Mouse (Mus musculus) midbrain, postnatal 0 days (tissue): ENCODE results near the gene Atp6v1a. TPM values are rescaled to one million over a fixed set of nuclear protein-coding genes. Genes with fewer than 3 reads are reported as not detected.

Experiments
- ATAC-seq: fragments of 200-750 bp; cut with Nextera tagmentation; 2 replicates; pipeline ENCODE4 v1.8.0; 2017; ENCODE audit warnings: moderate number of reproducible peaks, mild to moderate bottlenecking, moderate TSS enrichment, moderate library complexity; ENCODE audit not compliant: low FRiP score
- DNase-seq: peaks from one replicate; pipeline ENCODE4 v3.0.0-alpha.2; 2015; ENCODE audit warnings: low spot score
- H3K27ac ChIP-seq: fragments of 300-500 bp; sonication (generic); 2 replicates; pipeline ENCODE4 v1.5.1; 2014; ENCODE audit warnings: low read depth, mild to moderate bottlenecking, low read length, mixed read lengths
- H3K27me3 ChIP-seq: fragments of 300-500 bp; sonication (generic); 2 replicates; pipeline ENCODE4 v1.6.1; 2014; ENCODE audit warnings: low read length, control low read depth, mixed read lengths; ENCODE audit not compliant: insufficient read depth
- H3K36me3 ChIP-seq: fragments of 300-500 bp; sonication (generic); 2 replicates; pipeline ENCODE4 v1.6.1; 2014; ENCODE audit warnings: low read length, control low read depth, mixed read lengths; ENCODE audit not compliant: insufficient read depth
- H3K4me1 ChIP-seq: fragments of 300-500 bp; sonication (generic); 2 replicates; pipeline ENCODE4 v1.6.1; 2014; ENCODE audit warnings: mild to moderate bottlenecking, control low read depth, antibody characterized with exemption, low read length, mixed read lengths; ENCODE audit not compliant: insufficient read depth
- H3K4me2 ChIP-seq: fragments of 300-500 bp; sonication (generic); 2 replicates; pipeline ENCODE4 v1.6.1; 2014; ENCODE audit warnings: low read depth, mild to moderate bottlenecking, low read length, mixed read lengths; ENCODE audit not compliant: poor library complexity, severe bottlenecking
- H3K4me3 ChIP-seq: fragments of 300-500 bp; sonication (generic); 2 replicates; pipeline ENCODE4 v1.5.1; 2014; ENCODE audit warnings: low read depth, mild to moderate bottlenecking, low read length, moderate library complexity
- H3K9ac ChIP-seq: fragments of 300-500 bp; sonication (generic); replicated peaks from 2 replicates; pipeline ENCODE4 v1.6.1; 2014; ENCODE audit warnings: mild to moderate bottlenecking, low read length, moderate library complexity, mixed read lengths; ENCODE audit not compliant: poor library complexity, severe bottlenecking
- H3K9me3 ChIP-seq: fragments of 300-500 bp; sonication (generic); 2 replicates; pipeline ENCODE4 v1.6.1; 2016; ENCODE audit warnings: low read length, control low read depth
- CTCF ChIP-seq: IDR thresholded peaks from 2 replicates; pipeline ENCODE4 v1.5.1; 2016; ENCODE audit warnings: antibody characterized with exemption, mild to moderate bottlenecking
- WGBS: fragments of 180-500 bp; shearing (Covaris S2); extraction: QIAGEN DNeasy Blood & Tissue Kit; methylation state at CpG from one replicate; pipeline ENCODE4 v1.1.7; 2014; 5-methylcytosine and 5-hydroxymethylcytosine counted together
- polyA plus RNA-seq: library from polyadenylated mRNA; unstranded; fragments of >200 nt; fragmentation: Nextera tagmentation; extraction: Ambion mirVana; gene quantifications from 2 replicates; pipeline ENCODE4 v1.2.1, GENCODE M21; 2015
- total RNA-seq: library from RNA; depleted of rRNA; stranded (reverse); fragments of >200 nt; gene quantifications from 2 replicates; pipeline ENCODE4 v1.2.3, GENCODE M21; 2014

Gene Atp6v1a
- total and polyA plus RNA-seq, 2 experiments from 2014 or later, result 193 to 194 TPM

DNA sequence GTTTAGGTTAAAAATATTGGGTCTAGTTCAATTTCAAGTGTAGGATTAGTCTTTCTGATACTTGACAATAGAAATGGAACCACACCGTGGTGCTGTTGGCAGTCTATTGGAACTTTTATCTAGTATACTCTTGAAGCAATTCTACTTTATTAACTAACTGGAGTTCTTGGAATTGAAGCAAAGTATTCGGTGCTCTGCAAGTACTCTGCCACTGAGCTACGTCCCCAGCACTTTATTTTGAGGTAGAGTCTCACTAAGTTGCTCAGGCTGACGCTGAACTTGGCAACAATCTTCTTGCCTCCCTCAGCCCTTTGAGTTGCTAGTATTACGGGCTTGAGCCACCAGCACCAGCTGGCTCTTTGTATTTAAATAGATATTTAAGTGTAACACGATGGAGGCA lies 2.0 kb upstream of the Atp6v1a start:
- peak overlapping the region; percentile 67 for H3K4me2 ChIP-seq
- ATAC-seq (no peak), DNase-seq (peak; percentile 40)
- no peaks in the 10 kb centered on the region for H3K27me3 ChIP-seq
- H3K9me3 ChIP-seq, result no peaks in the 10 kb centered on the region
- H3K27ac ChIP-seq, result no peak overlapping the region
- no peak overlapping the region for H3K9ac ChIP-seq
- H3K4me1 ChIP-seq, result peaks cover 2% of the 10 kb centered on the region; the same call in 1 of the 2 replicates
- WGBS, result 29% methylated on average over 6 of the region's 6 CpGs
- H3K4me3 ChIP-seq, result peak overlapping the region; percentile 12; the same call in 1 of the 2 replicates
- no peak for TF ChIP-seq CTCF
- H3K36me3 ChIP-seq, result no peaks in the 10 kb centered on the region

- Histone ChIP-seq H3K4me1 (peaks cover 2% of the 10 kb centered on the region; the same call in 1 of the 2 replicates), H3K27ac (peak overlapping the region; percentile 96), H3K9ac (peak overlapping the region; percentile 90), H3K9me3 (no peaks in the 10 kb centered on the region), H3K36me3 (no peaks in the 10 kb centered on the region), H3K4me2 (peak overlapping the region; percentile 67), H3K4me3 (peak overlapping the region; percentile 98), H3K27me3 (no peaks in the 10 kb centered on the region)
- ATAC-seq (peak; percentile 41), DNase-seq (peak; percentile 89)
- TF ChIP-seq CTCF, result peak; percentile 66
- 0% methylated on average over 37 of the region's 44 CpGs for whole genome bisulfite sequencing
Observed at GRCm38 (mm10) chr16:44140186-44140787, 782 bp upstream of the Atp6v1a start.

- ATAC-seq (peak; percentile 90), DNase-seq (peak; percentile 99)
- whole genome bisulfite sequencing, result under 1% methylated on average over 25 of the region's 25 CpGs
Observed at GRCm38 (mm10) chr16:44138979-44139535, 448 bp downstream of the Atp6v1a start.

DNA sequence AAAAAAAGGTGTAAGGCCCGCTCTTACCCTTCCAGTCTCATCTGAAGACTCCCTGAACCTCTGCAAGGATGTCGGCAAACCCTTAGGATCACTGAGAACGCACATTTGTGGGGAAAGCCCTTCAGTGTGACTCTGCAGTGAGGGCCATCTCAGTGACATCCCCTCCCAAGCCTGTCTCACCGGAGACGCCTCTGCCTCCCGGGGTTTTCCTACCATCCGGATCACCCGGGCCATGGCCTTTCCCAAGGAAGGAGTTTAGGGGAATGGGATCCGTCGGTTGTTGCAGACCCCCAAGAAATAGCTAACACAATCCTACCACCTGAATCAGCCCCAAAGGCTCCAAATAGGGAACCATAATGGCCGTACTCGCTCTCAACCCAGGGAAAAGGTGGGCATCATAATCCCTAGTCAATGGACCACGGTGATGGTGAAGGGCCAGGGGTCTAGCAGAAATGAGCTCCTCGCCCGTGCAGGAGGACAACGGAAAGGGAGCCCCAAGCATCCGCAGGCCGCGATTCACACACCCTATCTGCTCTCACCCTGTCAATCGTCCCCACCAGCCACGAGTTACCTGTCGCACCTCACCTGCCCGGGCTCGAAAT lies 1.0 kb downstream of the Atp6v1a start:
- no peaks in the 10 kb centered on the region for H3K27me3 ChIP-seq
- peak overlapping the region; percentile 98 for H3K4me3 ChIP-seq
- H3K4me1 ChIP-seq, result peaks cover 2% of the 10 kb centered on the region; the same call in 1 of the 2 replicates
- H3K9ac ChIP-seq, result peak overlapping the region; percentile 90
- ATAC-seq (peak; percentile 1), DNase-seq (peak; percentile 3)
- H3K4me2 ChIP-seq, result peak overlapping the region; percentile 62
- WGBS, result 2% methylated on average over 24 of the region's 24 CpGs
- H3K9me3 ChIP-seq, result no peaks in the 10 kb centered on the region
- H3K27ac ChIP-seq, result peak overlapping the region; percentile 96
- TF ChIP-seq CTCF, result no peak
- H3K36me3 ChIP-seq, result no peaks in the 10 kb centered on the region

More at GRCm38 (mm10) chr16:44138979-44139535, 448 bp downstream of the Atp6v1a start:
- peak overlapping the region; percentile 90 for H3K9ac ChIP-seq
- H3K4me1 ChIP-seq, result peaks cover 2% of the 10 kb centered on the region; the same call in 1 of the 2 replicates
- no peaks in the 10 kb centered on the region for H3K36me3 ChIP-seq
- no peaks in the 10 kb centered on the region for H3K27me3 ChIP-seq
- H3K27ac ChIP-seq, result peak overlapping the region; percentile 96
- TF ChIP-seq CTCF, result no peak
- no peaks in the 10 kb centered on the region for H3K9me3 ChIP-seq
- H3K4me2 ChIP-seq, result peak overlapping the region; percentile 62
- H3K4me3 ChIP-seq, result peak overlapping the region; percentile 98

DNA sequence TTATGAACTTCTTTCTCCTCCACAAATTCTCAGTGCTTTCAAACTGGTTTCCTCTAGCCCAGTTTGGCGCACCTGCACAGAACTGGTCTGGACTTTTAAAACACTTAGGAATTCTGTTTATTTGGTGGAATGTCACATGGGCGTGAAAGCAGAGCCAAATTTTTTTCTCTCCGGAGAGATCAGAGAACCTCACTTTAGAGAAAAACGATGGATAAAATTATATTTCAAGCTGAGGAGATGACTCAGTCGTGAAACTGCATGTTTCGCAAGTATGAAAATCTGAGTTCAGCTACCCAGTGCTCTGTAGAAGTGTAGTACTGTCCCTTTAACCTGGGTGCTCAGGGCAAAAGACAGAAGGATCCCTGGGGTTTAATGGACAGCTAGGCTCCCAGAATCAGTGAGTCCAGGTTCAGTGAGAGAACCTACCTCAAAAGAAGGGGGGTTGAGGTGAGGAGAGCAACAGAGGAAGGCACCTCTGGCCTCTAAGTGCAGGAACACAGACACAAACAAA lies 2.9 kb downstream of the Atp6v1a start:
- Histone ChIP-seq H3K9me3 (no peaks in the 10 kb centered on the region), H3K27me3 (no peaks in the 10 kb centered on the region), H3K4me1 (peaks cover 2% of the 10 kb centered on the region; the same call in 1 of the 2 replicates), H3K36me3 (no peaks in the 10 kb centered on the region), H3K27ac (no peak overlapping the region), H3K4me2 (no peak overlapping the region), H3K4me3 (no peak overlapping the region), H3K9ac (no peak overlapping the region)
- no peak for TF ChIP-seq CTCF
- ATAC-seq (no peak), DNase-seq (no peak)
- 86% methylated on average over 6 of the region's 6 CpGs for WGBS

DNA sequence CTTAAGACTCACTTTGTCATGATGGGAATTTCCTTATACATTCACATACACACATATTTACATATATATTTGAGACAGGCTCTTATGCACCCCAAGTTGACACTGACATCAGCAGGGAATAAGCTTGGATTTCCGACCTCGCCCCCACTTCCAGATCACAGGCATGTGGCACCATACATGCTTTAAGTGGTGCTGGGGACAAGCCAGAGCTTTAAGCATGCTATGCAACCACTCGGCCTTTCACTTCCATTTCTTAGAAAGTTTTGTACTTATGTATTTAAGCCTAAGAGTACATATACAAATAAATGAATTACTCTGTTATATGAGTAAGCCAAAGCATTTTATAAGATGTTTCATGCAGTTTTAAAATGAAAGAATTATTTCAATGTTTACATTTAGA lies 6.3 kb downstream of the Atp6v1a start:
- no peaks in the 10 kb centered on the region for H3K27me3 ChIP-seq
- 83% methylated on average over 3 of the region's 3 CpGs for WGBS
- H3K4me2 ChIP-seq, result no peak overlapping the region
- H3K36me3 ChIP-seq, result no peaks in the 10 kb centered on the region
- no peak overlapping the region for H3K9ac ChIP-seq
- H3K4me3 ChIP-seq, result no peak overlapping the region
- no peak overlapping the region for H3K27ac ChIP-seq
- peaks cover 2% of the 10 kb centered on the region; the same call in 1 of the 2 replicates for H3K4me1 ChIP-seq
- no peak for TF ChIP-seq CTCF
- no peaks in the 10 kb centered on the region for H3K9me3 ChIP-seq
- ATAC-seq, result no peak
- no peak for DNase-seq
